Mouse (Mus musculus) stomach, postnatal 0 days (tissue): ENCODE data around the gene Shd.

Experiments used
- CTCF ChIP-seq: IDR thresholded peaks from 2 replicates; pipeline ENCODE4 v1.5.1; 2016; ENCODE audit warnings: antibody characterized with exemption, low read depth, mild to moderate bottlenecking, moderate library complexity
- EP300 ChIP-seq: optimal IDR thresholded peaks from 2 replicates; pipeline ENCODE3; 2016; ENCODE audit warnings: antibody characterized with exemption

- TF ChIP-seq EP300 (no peak), CTCF (no peak)
Observed at GRCm38 (mm10) chr17:55986030-55986961, 16.0 kb downstream of the Shd start, which contains the start of gene Fsd1.
